ENCODE assay signal across 8 mouse cellular contexts in genomic region chr4:148604541-148605165, GRCm38 (mm10). TPM values are rescaled to one million over a fixed set of nuclear protein-coding genes. Genes with fewer than 3 reads are reported as not detected.
DNase-seq lines count a peak whose midpoint lies in the region; ATAC-seq and TF ChIP-seq lines count a peak whose summit lies in the region.
"Had no signal": no experiment of that assay in that cellular context is flagged by ENCODE, and none has a peak within 500 bp of the region (broad histone marks: within the 10 kb centered on the region; RNA-seq: fewer than 3 reads in every experiment).

No protein-coding gene starts in this region.

- no peak overlapping the region for H3K27ac ChIP-seq in embryonic fibroblast, embryonic 13.5 days (ENCODE audit: insufficient read depth, low read length)
- H3K27ac ChIP-seq in intestine, postnatal 0 days (ENCODE audit: low read depth, low read length), result no peak overlapping the region
- H3K27ac ChIP-seq: heart, embryonic 15.5 days had no signal

- TF ChIP-seq CTCF in embryonic fibroblast, embryonic 13.5 days (IDR thresholded peaks at IDR 0.05; ENCODE audit: borderline replicate concordance, insufficient read depth, low read length), result peak; percentile 40; the same call in 1 of the 2 replicates
- TF ChIP-seq CTCF in intestine, postnatal 0 days (IDR thresholded peaks at IDR 0.05; ENCODE audit: low read depth), result peak; percentile 80
- peak; percentile 69 for TF ChIP-seq CTCF in lung, adult 2 months (IDR thresholded peaks at IDR 0.05; ENCODE audit: insufficient read depth, low read length)

- no peaks in the 10 kb centered on the region for H3K36me3 ChIP-seq in intestine, postnatal 0 days (ENCODE audit: control insufficient read depth, insufficient read depth)
- H3K36me3 ChIP-seq: heart, embryonic 15.5 days had no signal

- no peak overlapping the region for H3K4me2 ChIP-seq in intestine, postnatal 0 days (replicated peaks; ENCODE audit: low read depth)
- H3K4me2 ChIP-seq: heart, embryonic 15.5 days had no signal

- H3K9me3 ChIP-seq in intestine, postnatal 0 days (ENCODE audit: control insufficient read depth), result no peaks in the 10 kb centered on the region
- H3K9me3 ChIP-seq: heart, embryonic 15.5 days had no signal

- no peak for TF ChIP-seq POLR2A in embryonic fibroblast, embryonic 13.5 days (IDR thresholded peaks at IDR 0.05; ENCODE audit: low read depth, low read length)
- TF ChIP-seq POLR2A in lung, adult 2 months (IDR thresholded peaks at IDR 0.05; ENCODE audit: borderline replicate concordance, extremely low read depth, low read depth, low read length), result no peak

- peak; percentile 31 to 35 for DNase-seq in urinary bladder, adult 18-20 months (ENCODE audit: low spot score in 2 of 2)
- no peak for DNase-seq in urinary bladder, adult 2 months (ENCODE audit: low spot score)
- DNase-seq in adrenal gland, postnatal 10 days, result peak; percentile 81
- DNase-seq in lung, adult 2 months, result peak; percentile 57
- DNase-seq in retina, postnatal 7 days (ENCODE audit: low read depth, low spot score), result peak; percentile 50

- no peak; the same call in 1 of the 2 replicates for ATAC-seq in intestine, postnatal 0 days

- H3K9ac ChIP-seq in intestine, postnatal 0 days (ENCODE audit: low read depth, low read length), result no peak overlapping the region
- H3K9ac ChIP-seq: heart, embryonic 15.5 days had no signal

- peaks cover 10% of the 10 kb centered on the region for H3K4me1 ChIP-seq in embryonic fibroblast, embryonic 13.5 days (ENCODE audit: control insufficient read depth, insufficient read depth, low read length)
- H3K4me1 ChIP-seq in intestine, postnatal 0 days (replicated peaks; ENCODE audit: control insufficient read depth, insufficient read depth, low read length), result no peaks in the 10 kb centered on the region
- H3K4me1 ChIP-seq in lung, adult 2 months (ENCODE audit: control insufficient read depth, insufficient read depth, low read length), result no peaks in the 10 kb centered on the region

- H3K27me3 ChIP-seq in intestine, postnatal 0 days (replicated peaks; ENCODE audit: control insufficient read depth, insufficient read depth, low read length), result no peaks in the 10 kb centered on the region
- H3K27me3 ChIP-seq: heart, embryonic 15.5 days had no signal

- WGBS in intestine, postnatal 0 days, result 85% methylated on average over 3 of the region's 3 CpGs
- 92% methylated on average over 3 of the region's 3 CpGs for WGBS in lung, adult 2 months

- no peak overlapping the region for H3K4me3 ChIP-seq in embryonic fibroblast, embryonic 13.5 days (ENCODE audit: insufficient read depth, low read length)
- H3K4me3 ChIP-seq in intestine, postnatal 0 days (ENCODE audit: low read depth, low read length), result no peak overlapping the region
- H3K4me3 ChIP-seq in lung, adult 2 months (replicated peaks; ENCODE audit: extremely low read depth, low read depth, low read length), result no peak overlapping the region
- H3K4me3 ChIP-seq: heart, embryonic 15.5 days had no signal

RNA-seq across cellular contexts. Expression of gene Masp2, which starts 2.3 kb away (rescaled TPM):
- 0.58 and 0.72 TPM in 2 replicates for polyA plus RNA-seq in urinary bladder, adult 2 months (2012; rRNA removed)
- total RNA-seq in adrenal gland, postnatal 10 days (2021), result 10 to 100 TPM; 17.2 to 34.8 TPM
- not detected in 2 replicates for polyA plus RNA-seq in embryonic fibroblast, embryonic 13.5 days (2011; ENCODE audit: insufficient read length, low read depth, missing spikeins)
- polyA plus RNA-seq in intestine, postnatal 0 days (2015; fragmentation: Nextera tagmentation; extraction: Ambion mirVana), result not detected in 2 replicates
- 0.28 and 1.9 TPM in 2 replicates for polyA plus RNA-seq in lung, adult 2 months (2012; rRNA removed)
- polyA plus RNA-seq: heart, embryonic 15.5 days had no signal

RNA-seq across cellular contexts. Expression of gene Srm, which starts 13.3 kb away (rescaled TPM):
- polyA plus RNA-seq in urinary bladder, adult 2 months (2012; rRNA removed), result 48.4 and 51.9 TPM in 2 replicates
- total RNA-seq in adrenal gland, postnatal 10 days (2021), result 10 to 100 TPM; 63.1 to 69.7 TPM
- 110 and 114 TPM in 2 replicates for polyA plus RNA-seq in embryonic fibroblast, embryonic 13.5 days (2011; ENCODE audit: insufficient read length, low read depth, missing spikeins)
- polyA plus RNA-seq in intestine, postnatal 0 days (2015; fragmentation: Nextera tagmentation; extraction: Ambion mirVana), result 49.3 and 50.5 TPM in 2 replicates
- 35.5 and 37.1 TPM in 2 replicates for polyA plus RNA-seq in lung, adult 2 months (2012; rRNA removed)

RNA-seq across cellular contexts. Expression of gene Tardbp, which starts 22.2 kb away (rescaled TPM):
- polyA plus RNA-seq in urinary bladder, adult 2 months (2012; rRNA removed), result 252 and 403 TPM in 2 replicates
- total RNA-seq in adrenal gland, postnatal 10 days (2021), result 100 to 1,000 TPM; 214 to 253 TPM
- 404 and 424 TPM in 2 replicates for polyA plus RNA-seq in embryonic fibroblast, embryonic 13.5 days (2011; ENCODE audit: insufficient read length, low read depth, missing spikeins)
- polyA plus RNA-seq in intestine, postnatal 0 days (2015; fragmentation: Nextera tagmentation; extraction: Ambion mirVana), result 113 and 124 TPM in 2 replicates
- polyA plus RNA-seq in lung, adult 2 months (2012; rRNA removed), result 56.4 and 112 TPM in 2 replicates

RNA-seq across cellular contexts. Expression of gene Gm572, which starts 38.5 kb away (rescaled TPM):
- polyA plus RNA-seq in urinary bladder, adult 2 months (2012; rRNA removed), result 0.04 TPM in 1 of 2 replicates, not detected in the other
- under 1 TPM in 1 of 2 experiments, not detected in 1; 0.64 TPM for total RNA-seq in adrenal gland, postnatal 10 days (2021)
- not detected in 2 replicates for polyA plus RNA-seq in embryonic fibroblast, embryonic 13.5 days (2011; ENCODE audit: insufficient read length, low read depth, missing spikeins)
- polyA plus RNA-seq in intestine, postnatal 0 days (2015; fragmentation: Nextera tagmentation; extraction: Ambion mirVana), result not detected in 2 replicates
- polyA plus RNA-seq in lung, adult 2 months (2012; rRNA removed), result 0.13 TPM in 1 of 2 replicates, not detected in the other

RNA-seq across cellular contexts. Expression of gene Exosc10, which starts 46.4 kb away (rescaled TPM):
- polyA plus RNA-seq in urinary bladder, adult 2 months (2012; rRNA removed), result 31.4 and 40.2 TPM in 2 replicates
- total RNA-seq in adrenal gland, postnatal 10 days (2021), result 10 to 100 TPM; 45.7 to 55.6 TPM
- polyA plus RNA-seq in embryonic fibroblast, embryonic 13.5 days (2011; ENCODE audit: insufficient read length, low read depth, missing spikeins), result 50.4 and 50.7 TPM in 2 replicates
- polyA plus RNA-seq in intestine, postnatal 0 days (2015; fragmentation: Nextera tagmentation; extraction: Ambion mirVana), result 21.1 and 22.4 TPM in 2 replicates
- polyA plus RNA-seq in lung, adult 2 months (2012; rRNA removed), result 26.5 and 33.4 TPM in 2 replicates
